Mouse (Mus musculus) MEL (cell line): ENCODE measurements around the gene Ctnnd2. TPM values are rescaled to one million over a fixed set of nuclear protein-coding genes. Genes with fewer than 3 reads are reported as not detected.

Source experiments
- DNase-seq: peaks from one replicate; pipeline ENCODE4 v3.0.0; 2011; ENCODE audit warnings: low read depth, low spot score
- H3K27ac ChIP-seq: 2 replicates; pipeline ENCODE4 v1.5.1; 2012; ENCODE audit warnings: low read depth, mild to moderate bottlenecking, control low read depth, low read length, moderate library complexity; ENCODE audit not compliant: control insufficient read depth
- H3K27me3 ChIP-seq, 2 experiments: fragments of 150-350 bp in 1 of 2; sonication (generic) in 1 of 2; 2 replicates each; pipeline ENCODE4 v1.6.1; 2012; ENCODE audit warnings: low read length in 2 of 2, mild to moderate bottlenecking in 2 of 2, improper control_type of control experiment in 1 of 2, moderate library complexity in 1 of 2; ENCODE audit not compliant: insufficient read depth in 2 of 2, control insufficient read depth in 1 of 2
- H3K36me3 ChIP-seq, 2 experiments: 2 replicates each; pipeline ENCODE4 v1.6.1; 2012 to 2014; ENCODE audit warnings: low read length in 2 of 2, improper control_type of control experiment in 1 of 2, inconsistent platforms in 1 of 2, mild to moderate bottlenecking in 1 of 2; ENCODE audit not compliant: insufficient read depth in 2 of 2, control insufficient read depth in 1 of 2
- H3K4me1 ChIP-seq, 2 experiments: fragments of 150-350 bp in 1 of 2; sonication (generic) in 1 of 2; 2 replicates each; pipeline ENCODE4 v1.6.1; 2012; ENCODE audit warnings: low read length in 2 of 2, improper control_type of control experiment in 1 of 2, mild to moderate bottlenecking in 1 of 2; ENCODE audit not compliant: insufficient read depth in 2 of 2, control insufficient read depth in 1 of 2
- H3K4me3 ChIP-seq, 2 experiments: fragments of 150-350 bp in 1 of 2; sonication (generic) in 1 of 2; 2 replicates each; pipeline ENCODE4 v1.5.1; 2012; ENCODE audit warnings: low read depth in 2 of 2, low read length in 2 of 2, mild to moderate bottlenecking in 2 of 2, moderate library complexity in 2 of 2, control low read depth in 1 of 2, improper control_type of control experiment in 1 of 2; ENCODE audit not compliant: control insufficient read depth in 1 of 2, insufficient read depth in 1 of 2
- H3K79me2 ChIP-seq: 2 replicates; pipeline ENCODE4 v1.6.1; 2012; ENCODE audit warnings: mild to moderate bottlenecking, low read length, moderate library complexity; ENCODE audit not compliant: control insufficient read depth, poor library complexity, insufficient read depth
- H3K9ac ChIP-seq: 2 replicates; pipeline ENCODE4 v1.6.1; 2012; ENCODE audit warnings: low read depth, mild to moderate bottlenecking, control low read depth, low read length, moderate library complexity; ENCODE audit not compliant: control insufficient read depth, poor library complexity, severe bottlenecking
- H3K9me3 ChIP-seq: fragments of 150-350 bp; sonication (generic); replicated peaks from 2 replicates; pipeline ENCODE4 v1.6.1; 2012; ENCODE audit warnings: mild to moderate bottlenecking, low read length, improper control_type of control experiment, moderate library complexity; ENCODE audit not compliant: insufficient read depth
- ELF1 ChIP-seq: IDR thresholded peaks from 2 replicates; pipeline ENCODE4 v1.6.1; 2014; ENCODE audit warnings: low read depth, mild to moderate bottlenecking, inconsistent platforms, low read length, improper control_type of control experiment, moderate library complexity
- ETS1 ChIP-seq: IDR thresholded peaks from 2 replicates; pipeline ENCODE4 v1.6.1; 2012; ENCODE audit warnings: low read depth, mild to moderate bottlenecking, inconsistent platforms, low read length, improper control_type of control experiment, moderate library complexity
- GABPA ChIP-seq: IDR thresholded peaks from 2 replicates; pipeline ENCODE4 v1.6.1; 2012; ENCODE audit warnings: low read depth, mild to moderate bottlenecking, inconsistent platforms, low read length, improper control_type of control experiment, moderate library complexity
- KAT2A ChIP-seq: conservative IDR thresholded peaks from 2 replicates; pipeline ENCODE4 v1.6.1; 2012; ENCODE audit warnings: low read depth, low read length, improper control_type of control experiment, inconsistent platforms
- MAX ChIP-seq: IDR thresholded peaks from 2 replicates; pipeline ENCODE4 v1.6.1; 2011; ENCODE audit warnings: low read length, improper control_type of control experiment
- MYB ChIP-seq: IDR thresholded peaks from 2 replicates; pipeline ENCODE4 v1.6.1; 2011; ENCODE audit warnings: mild to moderate bottlenecking, low read depth, low read length, improper control_type of control experiment
- MYC ChIP-seq: IDR thresholded peaks from 2 replicates; pipeline ENCODE4 v1.6.1; 2011; ENCODE audit warnings: low read depth, mild to moderate bottlenecking, low read length, improper control_type of control experiment, moderate library complexity
- RAD21 ChIP-seq: IDR thresholded peaks from 2 replicates; pipeline ENCODE4 v1.6.1; 2011; ENCODE audit warnings: mild to moderate bottlenecking, low read depth, low read length, improper control_type of control experiment
- RCOR1 ChIP-seq: IDR thresholded peaks from 2 replicates; pipeline ENCODE4 v1.6.1; 2012; ENCODE audit warnings: low read depth, mild to moderate bottlenecking, inconsistent platforms, low read length, improper control_type of control experiment
- SIN3A ChIP-seq: IDR thresholded peaks from 2 replicates; pipeline ENCODE4 v1.6.1; 2012; ENCODE audit warnings: low read length, improper control_type of control experiment, inconsistent platforms
- TBP ChIP-seq: IDR thresholded peaks from 2 replicates; pipeline ENCODE4 v1.8.0; 2011; ENCODE audit warnings: low read depth, low read length, improper control_type of control experiment
- USF1 ChIP-seq: IDR thresholded peaks from 2 replicates; pipeline ENCODE4 v1.6.1; 2014; ENCODE audit warnings: low read depth, mild to moderate bottlenecking, inconsistent platforms, low read length, improper control_type of control experiment, moderate library complexity
- USF2 ChIP-seq, 2 experiments: IDR thresholded peaks; 2 replicates each; pipeline ENCODE4 v1.6.1; 2011 to 2012; ENCODE audit warnings: improper control_type of control experiment in 2 of 2, low read length in 2 of 2, borderline replicate concordance in 1 of 2, inconsistent platforms in 1 of 2, low read depth in 1 of 2, mild to moderate bottlenecking in 1 of 2; ENCODE audit not compliant: insufficient read depth in 1 of 2
- ZKSCAN1 ChIP-seq: IDR thresholded peaks from 2 replicates; pipeline ENCODE4 v1.6.1; 2012; ENCODE audit warnings: low read depth, mild to moderate bottlenecking, inconsistent platforms, low read length, improper control_type of control experiment, moderate library complexity
- ZNF384 ChIP-seq: IDR thresholded peaks from 2 replicates; pipeline ENCODE4 v1.6.1; 2012; ENCODE audit warnings: low read depth, mild to moderate bottlenecking, inconsistent platforms, low read length, improper control_type of control experiment
- polyA plus RNA-seq, 2 experiments: library from polyadenylated mRNA; stranded (reverse) in 1 of 2; unstranded in 1 of 2; fragments of >175 nt in 1 of 2; fragments of >200 nt in 1 of 2; gene quantifications; 2 replicates each; pipeline versions ENCODE4 v1.2.1 to v1.2.4; 2012; ENCODE audit warnings: low replicate concordance in 2 of 2, low read depth in 1 of 2; ENCODE audit not compliant: insufficient read length in 2 of 2, insufficient read depth in 1 of 2, missing spikeins in 1 of 2
- total RNA-seq: library from RNA; depleted of rRNA; stranded (reverse); fragments of 300-350 nt; gene quantifications from 2 replicates; pipeline ENCODE4 v1.2.3, GENCODE M21; 2012

The Ctnnd2 gene
- total and polyA plus RNA-seq, 3 experiments: 0.03 TPM; not detected in 2

DNA sequence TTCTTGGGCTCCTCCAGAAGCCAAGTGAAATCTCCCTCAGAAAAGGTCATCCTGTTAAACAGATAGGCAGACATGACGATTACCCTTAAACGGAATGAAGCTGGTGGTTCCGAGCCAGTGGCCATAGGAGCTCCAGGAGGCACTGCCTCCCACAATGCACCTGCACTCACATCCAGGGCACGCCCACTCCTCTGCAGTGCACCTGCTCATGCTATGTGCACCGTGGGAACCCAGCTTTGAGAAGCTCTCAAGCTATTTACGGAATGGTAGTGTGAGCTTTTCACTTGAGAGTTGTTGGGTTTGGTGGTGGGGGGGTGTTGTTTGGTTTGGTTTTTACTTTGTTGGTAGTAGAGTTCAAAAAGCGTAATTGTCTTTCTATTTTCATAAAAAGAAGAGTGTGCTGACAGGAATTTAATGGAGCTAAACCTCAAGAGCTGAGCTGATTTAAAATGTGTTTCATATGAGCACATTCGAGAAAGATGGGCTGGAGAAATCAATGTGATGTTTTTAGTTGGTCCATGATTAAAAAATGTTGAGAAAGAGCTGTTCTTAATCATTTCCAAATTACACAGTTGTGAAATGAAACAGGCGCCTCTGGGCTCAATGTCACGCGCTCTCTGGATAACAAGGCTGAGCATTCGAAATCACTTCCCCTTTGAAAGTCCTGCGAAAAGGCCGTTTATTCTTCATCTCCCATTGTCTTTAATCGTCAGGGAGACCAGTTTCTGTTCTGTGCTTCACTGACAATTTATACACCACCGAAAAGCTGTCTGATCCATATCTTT lies 802.8 kb downstream of the Ctnnd2 start:
- H3K36me3 ChIP-seq: no peaks in the 10 kb centered on the region
- TF ChIP-seq RCOR1 (no peak), ETS1 (no peak), MAX (no peak)
- no peaks in the 10 kb centered on the region for H3K79me2 ChIP-seq
- no peaks in the 10 kb centered on the region for H3K9me3 ChIP-seq
- no peak overlapping the region for H3K27ac ChIP-seq
- H3K27me3 ChIP-seq: no peaks in the 10 kb centered on the region
- no peak overlapping the region for H3K4me3 ChIP-seq
- no peak overlapping the region for H3K9ac ChIP-seq
- H3K4me1 ChIP-seq: no peaks in the 10 kb centered on the region
- no peak for DNase-seq

DNA sequence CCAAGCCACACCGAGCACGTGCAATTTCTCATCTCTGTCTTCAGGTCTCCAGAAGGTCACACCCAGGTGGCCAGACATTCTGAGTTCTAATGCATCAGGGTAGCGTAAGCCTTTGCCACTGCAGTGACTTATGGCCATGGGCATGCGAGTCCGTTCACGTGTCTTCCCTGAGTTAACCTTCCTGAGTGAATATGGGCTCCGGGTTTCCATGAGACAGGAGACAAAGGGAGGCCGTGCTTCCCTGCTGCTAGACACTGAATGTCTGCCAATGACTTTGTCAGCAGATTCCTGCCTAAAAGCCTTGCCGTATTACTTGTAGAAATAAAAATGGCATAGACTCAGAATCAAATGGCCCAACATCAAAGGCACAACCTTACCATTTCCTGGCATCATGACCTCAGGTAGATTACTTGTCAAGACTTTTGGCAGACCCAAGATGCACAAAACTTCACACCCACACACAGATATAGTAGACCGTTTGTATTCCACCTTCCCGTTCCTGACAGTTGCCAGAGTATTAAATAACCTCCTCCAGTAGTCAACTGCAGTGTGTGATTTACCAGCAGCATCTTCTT lies 804.9 kb downstream of the Ctnnd2 start:
- no peaks in the 10 kb centered on the region for H3K79me2 ChIP-seq
- no peak for DNase-seq
- no peak overlapping the region for H3K27ac ChIP-seq
- TF ChIP-seq ETS1: no peak
- TF ChIP-seq USF1: no peak
- no peak for TF ChIP-seq RCOR1
- TF ChIP-seq MAX: no peak
- TF ChIP-seq MYC: no peak
- no peak for TF ChIP-seq ZKSCAN1
- no peak for TF ChIP-seq GABPA
- no peak for TF ChIP-seq RAD21
- no peak for TF ChIP-seq USF2 (IDR thresholded peaks at IDR 0.05; ENCODE audit: borderline replicate concordance in 1 of 2, insufficient read depth in 1 of 2, low read depth in 1 of 2, low read length in 2 of 2)
- TF ChIP-seq MYB: no peak
- no peak for TF ChIP-seq ELF1
- no peak for TF ChIP-seq ZNF384
- TF ChIP-seq SIN3A: no peak
- no peak for TF ChIP-seq TBP
- no peak for TF ChIP-seq KAT2A
- no peaks in the 10 kb centered on the region for H3K4me1 ChIP-seq
- H3K4me3 ChIP-seq: no peak overlapping the region
- H3K9me3 ChIP-seq: no peaks in the 10 kb centered on the region
- H3K27me3 ChIP-seq: no peaks in the 10 kb centered on the region
- H3K36me3 ChIP-seq: no peaks in the 10 kb centered on the region
- no peak overlapping the region for H3K9ac ChIP-seq
